Mouse (Mus musculus) lung, embryonic 16.5 days (tissue): ENCODE data around the gene Tex46. TPM values are rescaled to one million over a fixed set of nuclear protein-coding genes. Genes with fewer than 3 reads are reported as not detected.

Experiments used
- ATAC-seq: fragments of 200-750 bp; cut with Nextera tagmentation; 2 replicates; pipeline ENCODE4 v1.8.0; 2017; ENCODE audit warnings: low read depth, mild to moderate bottlenecking, moderate library complexity
- H3K27ac ChIP-seq: fragments of 300-500 bp; sonication (generic); 2 replicates; pipeline ENCODE4 v1.5.1; 2014; ENCODE audit warnings: mild to moderate bottlenecking, control low read depth, low read length
- H3K27me3 ChIP-seq: fragments of 300-500 bp; sonication (generic); 2 replicates; pipeline ENCODE4 v1.6.1; 2014; ENCODE audit warnings: low read depth, low read length, mixed read lengths; ENCODE audit not compliant: control insufficient read depth, insufficient read depth
- H3K36me3 ChIP-seq: fragments of 300-500 bp; sonication (generic); 2 replicates; pipeline ENCODE4 v1.6.1; 2014; ENCODE audit warnings: low read length; ENCODE audit not compliant: control insufficient read depth, insufficient read depth
- H3K4me1 ChIP-seq: fragments of 300-500 bp; sonication (generic); replicated peaks from 2 replicates; pipeline ENCODE4 v1.6.1; 2014; ENCODE audit warnings: low read length, mixed read lengths; ENCODE audit not compliant: control insufficient read depth, insufficient read depth
- H3K4me2 ChIP-seq: fragments of 300-500 bp; sonication (generic); 2 replicates; pipeline ENCODE4 v1.6.1; 2014; ENCODE audit warnings: low read depth, low read length, control low read depth
- H3K4me3 ChIP-seq: fragments of 300-500 bp; sonication (generic); 2 replicates; pipeline ENCODE4 v1.5.1; 2014; ENCODE audit warnings: mild to moderate bottlenecking, low read length, control low read depth
- H3K9ac ChIP-seq: fragments of 300-500 bp; sonication (generic); 2 replicates; pipeline ENCODE4 v1.6.1; 2014; ENCODE audit warnings: low read length, control low read depth
- H3K9me3 ChIP-seq: fragments of 300-500 bp; sonication (generic); 2 replicates; pipeline ENCODE4 v1.6.1; 2016; ENCODE audit warnings: low read length; ENCODE audit not compliant: control insufficient read depth
- WGBS: fragments of 180-500 bp; shearing (Covaris S2); extraction: QIAGEN DNeasy Blood & Tissue Kit; methylation state at CpG from one replicate; pipeline ENCODE4 v1.1.7; 2014; 5-methylcytosine and 5-hydroxymethylcytosine counted together
- microRNA-seq: library from miRNA; unstranded; fragments of <30 nt; microRNA quantifications from one replicate; pipeline ENCODE4, GENCODE M21; 2016
- polyA plus RNA-seq: library from polyadenylated mRNA; unstranded; fragments of >200 nt; fragmentation: Nextera tagmentation; extraction: Ambion mirVana; gene quantifications from 2 replicates; pipeline ENCODE4 v1.2.1, GENCODE M21; 2015

Tex46 gene
- polyA plus RNA-seq, 1 experiment from 2014 or later: not detected

- H3K9me3 ChIP-seq: no peaks in the 10 kb centered on the region
- no peak for ATAC-seq
- H3K27me3 ChIP-seq: no peaks in the 10 kb centered on the region
- no peak overlapping the region for H3K9ac ChIP-seq
- H3K4me2 ChIP-seq: no peak overlapping the region
- 67% methylated on average over 6 of the region's 6 CpGs for WGBS
- H3K4me3 ChIP-seq: no peak overlapping the region
- H3K4me1 ChIP-seq: no peaks in the 10 kb centered on the region; the same call in 1 of the 2 replicates
- H3K36me3 ChIP-seq: no peaks in the 10 kb centered on the region
- H3K27ac ChIP-seq: no peak overlapping the region
These were observed 42.8 kb downstream of the Tex46 start for GRCm38 (mm10) chr4:136653019-136653418.

- H3K9ac ChIP-seq: no peak overlapping the region
- H3K27me3 ChIP-seq: no peaks in the 10 kb centered on the region
- no peak overlapping the region for H3K4me2 ChIP-seq
- H3K4me1 ChIP-seq: no peaks in the 10 kb centered on the region; the same call in 1 of the 2 replicates
- no peak overlapping the region for H3K4me3 ChIP-seq
- no peak for ATAC-seq
- no peak overlapping the region for H3K27ac ChIP-seq
- WGBS: 74% methylated on average over 10 of the region's 10 CpGs
- H3K9me3 ChIP-seq: no peaks in the 10 kb centered on the region
- peaks cover 1% of the 10 kb centered on the region; the same call in 1 of the 2 replicates for H3K36me3 ChIP-seq
These were observed 43.5 kb downstream of the Tex46 start for GRCm38 (mm10) chr4:136653692-136654234.

- H3K27me3 ChIP-seq: no peaks in the 10 kb centered on the region
- no peak overlapping the region for H3K4me2 ChIP-seq
- no peaks in the 10 kb centered on the region for H3K4me1 ChIP-seq
- H3K27ac ChIP-seq: no peak overlapping the region
- H3K9ac ChIP-seq: no peak overlapping the region
- no peaks in the 10 kb centered on the region for H3K9me3 ChIP-seq
- WGBS: 67% methylated on average over 3 of the region's 3 CpGs
- H3K36me3 ChIP-seq: peaks cover 2% of the 10 kb centered on the region; the same call in 1 of the 2 replicates
- no peak overlapping the region for H3K4me3 ChIP-seq
- ATAC-seq: no peak
These were observed 47.7 kb downstream of the Tex46 start for GRCm38 (mm10) chr4:136657914-136658313.

Small RNA genes within 50 kb of the gene (microRNA-seq; reads per million reads assigned to microRNA genes)
- gene Gm22180: not detected

Other genes starting within 250 kb of the Tex46 start
- gene Htr1d, start 186.9 kb upstream of the Tex46 start, polyA plus RNA-seq: not detected in 2 replicates
- gene 6030445D17Rik, start 148.2 kb upstream of the Tex46 start, polyA plus RNA-seq: 0.20 and 0.23 TPM in 2 replicates
- 100 and 115 TPM in 2 replicates for gene Luzp1, start 140.7 kb upstream of the Tex46 start, polyA plus RNA-seq
- gene Kdm1a, start 7.7 kb upstream of the Tex46 start, polyA plus RNA-seq: 20.0 and 24.9 TPM in 2 replicates
- not detected in 2 replicates for gene Lactbl1, start 12.2 kb downstream of the Tex46 start, polyA plus RNA-seq
- gene Ephb2, start 225.6 kb downstream of the Tex46 start, polyA plus RNA-seq: 1.5 and 1.6 TPM in 2 replicates